Comparison of ENCODE assay signal across 8 mouse cellular contexts in the genomic region with DNA sequence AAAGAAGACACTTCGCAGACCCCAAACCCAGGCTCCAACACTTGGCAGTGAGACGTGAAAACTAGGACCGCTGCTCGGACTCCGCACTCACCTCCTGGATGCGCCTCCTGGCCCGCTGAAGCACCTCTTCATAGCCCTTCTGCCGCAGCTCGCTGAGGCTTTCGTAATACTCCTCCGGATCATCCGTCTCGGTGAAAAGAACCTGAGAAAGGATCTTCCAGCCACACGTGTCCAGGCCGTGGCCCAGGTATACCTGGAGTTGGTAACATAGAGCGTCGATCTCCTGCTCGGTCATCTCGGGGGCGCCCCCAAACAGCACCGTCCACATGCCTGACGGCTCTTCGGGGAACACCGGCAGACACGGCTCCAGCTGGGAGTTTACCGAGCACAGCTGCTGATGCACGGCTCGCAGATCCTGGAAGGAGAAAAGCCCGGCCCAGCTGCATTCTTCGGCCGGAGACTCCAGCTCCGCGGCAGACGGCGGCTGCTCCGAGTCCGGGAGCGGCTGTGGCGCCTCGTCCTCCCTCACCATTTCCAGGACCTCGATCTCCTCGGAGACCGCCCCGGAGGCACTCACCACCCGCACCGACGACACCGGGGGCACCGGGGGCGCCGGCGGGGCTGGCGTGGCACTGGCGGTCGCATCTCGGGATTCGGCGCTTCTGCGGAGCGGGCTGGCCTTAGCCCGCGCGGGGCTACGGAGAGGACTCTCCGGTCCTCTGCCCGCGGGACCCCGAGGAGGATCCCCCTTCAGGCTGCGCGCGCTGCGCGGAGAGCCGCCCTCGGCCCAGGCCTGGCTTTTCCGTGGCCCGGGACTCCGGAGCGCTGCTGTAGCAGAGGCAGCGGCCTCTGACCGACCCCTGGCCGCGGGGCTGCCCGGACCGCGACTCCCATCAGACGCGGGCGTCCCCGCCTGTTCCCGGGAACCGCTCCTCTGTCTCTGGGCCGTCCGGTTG. TPM values are rescaled to one million over a fixed set of nuclear protein-coding genes. Genes with fewer than 3 reads are reported as not detected.
DNase-seq lines count a peak whose midpoint lies in the region; ATAC-seq lines count a peak whose summit lies in the region.

No protein-coding gene starts in this region.

- under 1% methylated on average over 93 of the region's 94 CpGs for WGBS in hindbrain, embryonic 15.5 days

- H3K27ac ChIP-seq in hindbrain, embryonic 15.5 days (replicated peaks) = peak overlapping the region; percentile 87

- no peaks in the 10 kb centered on the region for H3K27me3 ChIP-seq in hindbrain, embryonic 15.5 days

- intact Hi-C loops in left cerebral cortex, postnatal 36 days (cut with DNase I) = loop anchor here (2.0 to 5.0 kb wide), 2 partner anchors 114 to 196 kb away; no protein-coding TSS in a partner anchor

- peaks cover 33% of the 10 kb centered on the region for H3K4me1 ChIP-seq in hindbrain, embryonic 15.5 days (replicated peaks)

- peak overlapping the region; percentile 84 for H3K9ac ChIP-seq in hindbrain, embryonic 15.5 days

- H3K4me3 ChIP-seq in hindbrain, embryonic 15.5 days = peak overlapping the region; percentile 91

- peak; percentile 14 for ATAC-seq in hindbrain, embryonic 15.5 days (ENCODE audit: low FRiP score, low read depth)

- H3K36me3 ChIP-seq in hindbrain, embryonic 15.5 days = no peaks in the 10 kb centered on the region

- no peaks in the 10 kb centered on the region for H3K9me3 ChIP-seq in hindbrain, embryonic 15.5 days

- peak overlapping the region; percentile 83 for H3K4me2 ChIP-seq in hindbrain, embryonic 15.5 days

- DNase-seq in ZHBTc4 (ENCODE audit: low read depth, low spot score) = peak; percentile 61
- DNase-seq in cerebellum, postnatal 36 days = peak; percentile 36
- peak; percentile 29 for DNase-seq in gastrocnemius, adult 18-20 months (ENCODE audit: low spot score)
- peak; percentile 39 to 49 for DNase-seq in left cerebral cortex, postnatal 36 days (ENCODE audit: low spot score in 2 of 2)
- peak; percentile 43 for DNase-seq in mesoderm, embryonic 11.5 days (ENCODE audit: low read depth, low spot score)
- DNase-seq in right cerebral cortex, postnatal 25 days = peak; percentile 44
- peak; percentile 43 for DNase-seq in yolk sac, embryonic 10.5 days (ENCODE audit: low spot score)

RNA-seq across cellular contexts. Expression of gene Jmy, which starts 1.1 kb away (rescaled TPM):
- 10 to 100 TPM; 26.4 to 30.7 TPM for total RNA-seq in gastrocnemius, adult 18-20 months (2021)
- polyA plus RNA-seq in hindbrain, embryonic 15.5 days (2015; fragmentation: Nextera tagmentation; extraction: Ambion mirVana) = 5.7 and 9.1 TPM in 2 replicates
- total RNA-seq in left cerebral cortex, postnatal 36 days (2021) = 10 to 100 TPM; 42.3 to 43.3 TPM

Comparison
In these comparisons a context has a peak if more than half of its experiments do, and no peak if none do; other contexts are left out.
1. Peak in every context shown above with its lines: DNase-seq, ATAC-seq, H3K4me3 ChIP-seq and H3K27ac ChIP-seq.